Mouse (Mus musculus): ENCODE measurements at regions not wholly inside any gene's neighbourhood (a gene's known extent, or its start where the extent isn't known, plus 50 kb on each side); places are given as distances from the start of the nearest gene placed in this dataset.
A peak's percentile ranks its signal among the peaks of the same experiment; 100 is the strongest.

DNA sequence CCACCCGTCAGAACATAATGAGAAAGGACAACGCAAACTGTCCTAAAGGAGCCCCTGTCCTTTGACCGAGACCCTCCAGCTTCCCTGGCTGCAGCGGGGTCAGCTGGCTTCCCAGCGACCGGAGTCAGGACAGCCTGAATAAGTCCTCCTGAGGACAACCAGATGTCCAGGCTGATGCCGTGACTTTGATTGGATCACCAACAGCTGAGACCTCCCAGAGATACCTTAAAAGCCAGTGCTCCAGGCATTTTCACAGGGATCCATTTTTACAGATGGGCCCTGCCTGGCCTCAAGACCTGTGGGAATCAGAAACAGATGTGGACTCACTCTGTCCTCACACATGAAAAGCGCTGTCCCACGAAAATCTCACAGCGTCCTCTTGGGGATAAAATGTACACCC lies 158.7 kb upstream of the Foxq1 start:
- ATAC-seq (ENCODE audit: low FRiP score, low read depth) = no peak
- H3K27ac ChIP-seq (replicated peaks) = no peak overlapping the region
- H3K4me1 ChIP-seq (replicated peaks) = no peaks in the 10 kb centered on the region
- no peaks in the 10 kb centered on the region for H3K36me3 ChIP-seq
- H3K9ac ChIP-seq = no peak overlapping the region
- no peaks in the 10 kb centered on the region for H3K9me3 ChIP-seq
- 72% methylated on average over 10 of the region's 10 CpGs for WGBS
- H3K4me3 ChIP-seq = no peak overlapping the region
- H3K27me3 ChIP-seq = no peaks in the 10 kb centered on the region
- H3K4me2 ChIP-seq = no peak overlapping the region

GRCm38 (mm10) chr13:31400401-31400800 lies 155.5 kb upstream of the Foxq1 start:
- H3K36me3 ChIP-seq = no peaks in the 10 kb centered on the region
- no peak overlapping the region for H3K4me3 ChIP-seq
- H3K27me3 ChIP-seq = no peaks in the 10 kb centered on the region
- H3K9ac ChIP-seq = no peak overlapping the region
- H3K27ac ChIP-seq (replicated peaks) = no peak overlapping the region
- WGBS = 95% methylated on average over 2 of the region's 2 CpGs
- H3K4me2 ChIP-seq = no peak overlapping the region
- no peaks in the 10 kb centered on the region for H3K4me1 ChIP-seq (replicated peaks)
- no peak for ATAC-seq (ENCODE audit: low FRiP score, low read depth)
- no peaks in the 10 kb centered on the region for H3K9me3 ChIP-seq

GRCm38 (mm10) chr13:31405312-31405711 lies 150.6 kb upstream of the Foxq1 start:
- no peak overlapping the region for H3K27ac ChIP-seq (replicated peaks)
- no peak overlapping the region for H3K4me3 ChIP-seq
- H3K9me3 ChIP-seq = no peaks in the 10 kb centered on the region
- H3K4me2 ChIP-seq = no peak overlapping the region
- no peak overlapping the region for H3K9ac ChIP-seq
- H3K27me3 ChIP-seq = no peaks in the 10 kb centered on the region
- WGBS = 88% methylated on average over 2 of the region's 2 CpGs
- no peak for ATAC-seq (ENCODE audit: low FRiP score, low read depth)
- no peaks in the 10 kb centered on the region for H3K36me3 ChIP-seq
- 0 out of 2 replicates have a peak, but pooled peaks cover 11% of the 10 kb centered on the region for H3K4me1 ChIP-seq (replicated peaks)

DNA sequence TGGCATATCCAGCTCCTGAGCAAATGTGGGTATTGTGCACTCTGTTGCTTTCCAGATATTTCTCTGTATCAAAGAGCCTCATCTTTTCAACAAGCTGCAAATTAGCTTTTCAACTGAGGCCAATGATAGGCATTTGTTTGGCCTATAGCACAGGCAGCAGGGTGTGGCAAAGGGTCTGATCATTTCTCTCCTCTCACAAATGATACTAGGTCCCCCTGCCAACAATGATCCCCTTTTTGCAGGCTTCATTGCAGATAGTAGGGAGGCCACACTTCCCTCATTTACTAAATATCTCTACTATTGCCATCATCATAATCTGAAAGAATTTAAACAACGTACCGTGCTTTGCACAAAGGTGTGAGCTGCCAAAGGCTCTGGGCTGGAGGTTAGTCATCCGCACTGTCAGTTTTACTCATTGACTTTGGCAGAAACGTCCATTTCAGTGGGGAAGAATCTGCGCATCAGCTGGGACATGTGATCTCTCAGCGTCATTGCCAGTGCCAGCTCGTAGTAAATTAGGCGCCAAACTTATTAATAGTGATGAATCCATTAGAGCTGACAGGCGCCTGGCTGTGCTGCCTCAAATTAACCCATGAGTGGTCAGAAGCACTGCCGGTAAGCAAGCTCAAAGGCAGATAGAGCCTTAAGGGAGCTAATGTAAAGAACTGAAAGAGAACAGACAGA lies 147.4 kb upstream of the Foxq1 start:
- 0 out of 2 replicates have a peak, but pooled peaks cover 11% of the 10 kb centered on the region for H3K4me1 ChIP-seq (replicated peaks)
- no peaks in the 10 kb centered on the region for H3K36me3 ChIP-seq
- no peak overlapping the region for H3K9ac ChIP-seq
- WGBS = 17% methylated on average over 10 of the region's 10 CpGs
- H3K27ac ChIP-seq (replicated peaks) = no peak overlapping the region
- no peaks in the 10 kb centered on the region for H3K9me3 ChIP-seq
- H3K4me3 ChIP-seq = peak overlapping the region; percentile 11; the same call in 1 of the 2 replicates
- no peaks in the 10 kb centered on the region for H3K27me3 ChIP-seq
- peak overlapping the region; percentile 44 for H3K4me2 ChIP-seq
- ATAC-seq (ENCODE audit: low FRiP score, low read depth) = peak; percentile 95

GRCm38 (mm10) chr13:31409123-31409513 lies 146.8 kb upstream of the Foxq1 start:
- no peak overlapping the region for H3K9ac ChIP-seq
- H3K36me3 ChIP-seq = no peaks in the 10 kb centered on the region
- H3K27ac ChIP-seq (replicated peaks) = no peak overlapping the region
- no peaks in the 10 kb centered on the region for H3K27me3 ChIP-seq
- no peaks in the 10 kb centered on the region for H3K9me3 ChIP-seq
- peak overlapping the region; percentile 11; the same call in 1 of the 2 replicates for H3K4me3 ChIP-seq
- peak overlapping the region; percentile 44 for H3K4me2 ChIP-seq
- H3K4me1 ChIP-seq (replicated peaks) = 0 out of 2 replicates have a peak, but pooled peaks cover 11% of the 10 kb centered on the region
- WGBS = 57% methylated on average over 2 of the region's 2 CpGs
- ATAC-seq (ENCODE audit: low FRiP score, low read depth) = 0 out of 2 replicates have a peak, but pooled peaks have one; percentile 16

- Histone ChIP-seq H3K4me2 (no peak overlapping the region), H3K27me3 (no peaks in the 10 kb centered on the region), H3K9me3 (no peaks in the 10 kb centered on the region), H3K4me3 (no peak overlapping the region), H3K4me1 (replicated peaks) (no peaks in the 10 kb centered on the region), H3K27ac (replicated peaks) (no peak overlapping the region), H3K9ac (no peak overlapping the region), H3K36me3 (no peaks in the 10 kb centered on the region)
- 96% methylated on average over 5 of the region's 5 CpGs for WGBS
- no peak for ATAC-seq (ENCODE audit: low FRiP score, low read depth)
Observed at GRCm38 (mm10) chr13:31421556-31421955, 134.4 kb upstream of the Foxq1 start.

- H3K4me1 ChIP-seq (replicated peaks) = no peaks in the 10 kb centered on the region
- H3K27me3 ChIP-seq = no peaks in the 10 kb centered on the region
- no peak overlapping the region for H3K9ac ChIP-seq
- H3K4me2 ChIP-seq = no peak overlapping the region
- ATAC-seq (ENCODE audit: low FRiP score, low read depth) = no peak
- H3K27ac ChIP-seq (replicated peaks) = no peak overlapping the region
- H3K4me3 ChIP-seq = no peak overlapping the region
- H3K36me3 ChIP-seq = no peaks in the 10 kb centered on the region
- WGBS = 95% methylated on average over 3 of the region's 3 CpGs
- no peaks in the 10 kb centered on the region for H3K9me3 ChIP-seq
Observed at GRCm38 (mm10) chr13:31423599-31423998, 132.3 kb upstream of the Foxq1 start.

DNA sequence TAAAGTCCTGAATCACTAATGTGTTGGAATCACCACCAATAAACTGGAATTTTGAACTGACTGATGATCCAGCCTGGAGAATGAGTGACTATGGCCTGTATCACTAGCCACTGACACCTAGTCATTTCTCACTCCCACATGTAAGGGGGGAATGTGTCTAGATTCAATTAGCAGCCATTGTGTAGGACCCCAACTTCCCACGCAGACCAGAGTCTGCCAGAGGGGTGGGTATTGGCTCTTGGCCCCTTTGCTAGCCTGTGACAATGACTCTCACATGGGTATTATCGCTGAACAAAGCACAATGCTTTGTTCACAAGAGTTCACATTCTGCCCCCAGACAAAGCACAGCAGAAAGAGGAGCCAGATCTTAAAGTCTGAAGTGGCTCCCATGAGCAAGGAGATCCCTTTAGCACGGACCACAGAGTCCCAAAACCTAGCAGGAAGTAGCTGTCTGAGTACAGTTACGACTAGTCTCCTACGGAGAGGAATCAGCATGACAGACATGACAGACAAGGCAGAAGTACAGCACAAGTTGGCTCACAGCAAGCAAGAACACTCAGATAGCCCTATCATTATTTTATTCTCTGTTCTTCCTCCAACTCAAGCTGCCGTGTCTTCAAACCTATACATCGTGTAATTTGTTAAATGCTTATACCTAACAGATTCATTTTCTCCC lies 130.0 kb upstream of the Foxq1 start:
- Histone ChIP-seq H3K27ac (replicated peaks) (no peak overlapping the region), H3K27me3 (no peaks in the 10 kb centered on the region), H3K4me1 (replicated peaks) (no peaks in the 10 kb centered on the region), H3K9ac (no peak overlapping the region), H3K4me2 (no peak overlapping the region), H3K36me3 (no peaks in the 10 kb centered on the region), H3K9me3 (no peaks in the 10 kb centered on the region), H3K4me3 (no peak overlapping the region)
- no peak for ATAC-seq (ENCODE audit: low FRiP score, low read depth)
- WGBS = 38% methylated on average over 7 of the region's 7 CpGs

DNA sequence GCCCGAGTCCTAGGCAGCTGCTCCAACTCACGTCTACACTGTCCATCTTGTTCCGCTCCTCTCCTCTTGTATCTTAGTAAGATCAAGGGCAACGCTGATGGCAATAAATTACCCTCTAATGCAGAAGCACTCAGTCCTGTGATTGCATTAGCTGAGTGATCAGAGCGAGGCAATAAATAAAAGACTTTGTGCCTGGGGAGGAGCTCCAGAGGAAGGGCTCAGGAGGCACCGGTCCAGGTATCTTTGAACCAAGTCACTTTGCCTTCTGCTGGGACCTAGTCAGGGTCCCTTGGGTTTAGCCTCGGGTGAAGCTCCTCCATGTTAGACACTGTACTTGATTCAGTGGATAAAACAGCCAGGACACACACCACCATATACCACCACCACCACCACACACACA lies 119.5 kb upstream of the Foxq1 start:
- no peak overlapping the region for H3K4me2 ChIP-seq
- H3K27ac ChIP-seq (replicated peaks) = no peak overlapping the region
- H3K4me3 ChIP-seq = no peak overlapping the region
- 87% methylated on average over 7 of the region's 7 CpGs for WGBS
- H3K9ac ChIP-seq = no peak overlapping the region
- H3K27me3 ChIP-seq = no peaks in the 10 kb centered on the region
- ATAC-seq (ENCODE audit: low FRiP score, low read depth) = no peak
- no peaks in the 10 kb centered on the region for H3K36me3 ChIP-seq
- H3K4me1 ChIP-seq (replicated peaks) = no peaks in the 10 kb centered on the region
- no peaks in the 10 kb centered on the region for H3K9me3 ChIP-seq

GRCm38 (mm10) chr13:31439761-31440627 lies 115.9 kb upstream of the Foxq1 start:
- H3K36me3 ChIP-seq = no peaks in the 10 kb centered on the region
- WGBS = 61% methylated on average over 9 of the region's 9 CpGs
- no peak overlapping the region for H3K27ac ChIP-seq (replicated peaks)
- H3K4me3 ChIP-seq = no peak overlapping the region
- H3K4me2 ChIP-seq = no peak overlapping the region
- no peaks in the 10 kb centered on the region for H3K27me3 ChIP-seq
- no peak overlapping the region for H3K9ac ChIP-seq
- H3K4me1 ChIP-seq (replicated peaks) = no peaks in the 10 kb centered on the region
- H3K9me3 ChIP-seq = no peaks in the 10 kb centered on the region
- no peak for ATAC-seq (ENCODE audit: low FRiP score, low read depth)

GRCm38 (mm10) chr13:31458883-31459282 lies 97.1 kb upstream of the Foxq1 start:
- Histone ChIP-seq H3K4me3 (no peak overlapping the region), H3K27me3 (no peaks in the 10 kb centered on the region), H3K9ac (no peak overlapping the region), H3K36me3 (no peaks in the 10 kb centered on the region), H3K4me2 (no peak overlapping the region), H3K27ac (replicated peaks) (no peak overlapping the region), H3K9me3 (no peaks in the 10 kb centered on the region), H3K4me1 (replicated peaks) (no peaks in the 10 kb centered on the region)
- WGBS = 67% methylated on average over 2 of the region's 2 CpGs
- no peak for ATAC-seq (ENCODE audit: low FRiP score, low read depth)

DNA sequence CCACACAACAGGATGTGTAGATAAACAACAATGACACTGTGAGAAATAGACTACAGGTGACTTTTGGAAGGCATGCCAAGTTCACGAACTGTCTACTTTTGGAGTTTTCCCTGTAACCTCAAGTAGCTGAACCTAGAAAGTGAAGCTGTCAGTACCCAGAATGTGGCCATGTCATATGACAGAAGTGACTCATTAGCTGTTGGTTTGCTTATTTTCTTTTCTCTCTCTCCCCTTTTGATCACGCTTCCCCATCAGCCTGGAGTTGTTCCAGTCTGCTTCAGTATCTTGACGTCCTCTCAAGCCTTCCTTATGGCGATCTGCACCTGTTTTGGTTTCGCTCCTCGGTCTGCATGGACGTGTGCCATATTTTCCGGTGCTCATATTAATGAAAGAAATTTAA lies 90.8 kb upstream of the Foxq1 start:
- H3K9ac ChIP-seq = no peak overlapping the region
- ATAC-seq (ENCODE audit: low FRiP score, low read depth) = no peak
- H3K36me3 ChIP-seq = no peaks in the 10 kb centered on the region
- H3K4me1 ChIP-seq (replicated peaks) = no peaks in the 10 kb centered on the region
- H3K9me3 ChIP-seq = no peaks in the 10 kb centered on the region
- 84% methylated on average over 8 of the region's 8 CpGs for WGBS
- H3K4me3 ChIP-seq = no peak overlapping the region
- no peaks in the 10 kb centered on the region for H3K27me3 ChIP-seq
- H3K27ac ChIP-seq (replicated peaks) = no peak overlapping the region
- H3K4me2 ChIP-seq = no peak overlapping the region
